Mouse (Mus musculus) liver, embryonic 12.5 days (tissue): ENCODE results near the gene 9530053A07Rik. TPM values are rescaled to one million over a fixed set of nuclear protein-coding genes. Genes with fewer than 3 reads are reported as not detected.
"Not testable (repeated sequence)": the region's sequence is repeated elsewhere in the genome, so short reads cannot be mapped to it uniquely, and the experiment has no call there.

ENCODE experiments used
- ATAC-seq: fragments of 200-750 bp; cut with Nextera tagmentation; 2 replicates; pipeline ENCODE4 v1.8.0; 2017; ENCODE audit warnings: moderate number of reproducible peaks, mild to moderate bottlenecking, moderate library complexity
- H3K27ac ChIP-seq: fragments of 300-500 bp; sonication (generic); 2 replicates; pipeline ENCODE4 v1.5.1; 2016; ENCODE audit warnings: mild to moderate bottlenecking
- H3K27me3 ChIP-seq: fragments of 300-500 bp; sonication (generic); replicated peaks from 2 replicates; pipeline ENCODE4 v1.6.1; 2016; ENCODE audit warnings: mild to moderate bottlenecking, moderate library complexity
- H3K36me3 ChIP-seq: fragments of 300-500 bp; sonication (generic); 2 replicates; pipeline ENCODE4 v1.6.1; 2016; ENCODE audit warnings: mild to moderate bottlenecking, moderate library complexity
- H3K4me1 ChIP-seq: fragments of 300-500 bp; sonication (generic); 2 replicates; pipeline ENCODE4 v1.6.1; 2016
- H3K4me2 ChIP-seq: fragments of 300-500 bp; sonication (generic); 2 replicates; pipeline ENCODE4 v1.6.1; 2016; ENCODE audit warnings: mild to moderate bottlenecking, moderate library complexity
- H3K4me3 ChIP-seq: fragments of 300-500 bp; sonication (generic); 2 replicates; pipeline ENCODE4 v1.5.1; 2016; ENCODE audit warnings: mild to moderate bottlenecking, moderate library complexity
- H3K9ac ChIP-seq: fragments of 300-500 bp; sonication (generic); 2 replicates; pipeline ENCODE4 v1.6.1; 2016; ENCODE audit warnings: mild to moderate bottlenecking, moderate library complexity
- H3K9me3 ChIP-seq: fragments of 300-500 bp; sonication (generic); replicated peaks from 2 replicates; pipeline ENCODE4 v1.6.1; 2016; ENCODE audit warnings: mild to moderate bottlenecking, moderate library complexity
- WGBS: fragments of 180-500 bp; shearing (Covaris S2); methylation state at CpG from one replicate; pipeline ENCODE4 v1.1.7; 2016; ENCODE audit not compliant: insufficient replicate concordance; 5-methylcytosine and 5-hydroxymethylcytosine counted together
- polyA plus RNA-seq: library from polyadenylated mRNA; unstranded; fragments of >200 nt; fragmentation: Nextera tagmentation; extraction: Ambion mirVana; gene quantifications from 2 replicates; pipeline ENCODE4 v1.2.1, GENCODE M21; 2016

Gene 9530053A07Rik
- polyA plus RNA-seq, 1 experiment from 2014 or later: 0.01 TPM

DNA sequence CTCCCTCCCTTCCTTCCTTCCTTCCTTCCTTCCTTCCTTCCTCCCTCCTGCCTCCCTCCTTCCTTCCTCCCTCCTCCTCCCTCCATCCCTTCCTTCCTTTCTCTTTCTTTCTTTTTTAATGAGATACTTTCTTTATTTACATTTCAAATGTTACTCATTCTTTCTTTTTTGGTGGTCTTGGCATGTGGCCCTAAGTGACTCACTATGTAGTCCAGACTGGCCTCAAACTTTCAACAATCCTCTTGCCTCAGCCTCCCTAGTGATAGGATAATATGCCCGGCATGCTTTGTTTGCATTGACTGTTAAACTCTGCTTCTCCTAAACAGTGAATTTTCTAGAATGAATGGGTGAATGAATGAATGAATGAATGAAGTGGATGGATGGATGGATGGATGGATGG lies 20.6 kb downstream of the 9530053A07Rik start:
- Histone ChIP-seq H3K4me2 (no peak overlapping the region), H3K27ac (no peak overlapping the region), H3K9ac (no peak overlapping the region), H3K27me3 (0 out of 2 replicates have a peak, but pooled peaks cover 6% of the 10 kb centered on the region), H3K9me3 (no peaks in the 10 kb centered on the region), H3K4me3 (no peak overlapping the region), H3K4me1 (no peaks in the 10 kb centered on the region), H3K36me3 (no peaks in the 10 kb centered on the region)
- ATAC-seq: no peak
- WGBS: 64% methylated on average over 1 of the region's 1 CpGs

DNA sequence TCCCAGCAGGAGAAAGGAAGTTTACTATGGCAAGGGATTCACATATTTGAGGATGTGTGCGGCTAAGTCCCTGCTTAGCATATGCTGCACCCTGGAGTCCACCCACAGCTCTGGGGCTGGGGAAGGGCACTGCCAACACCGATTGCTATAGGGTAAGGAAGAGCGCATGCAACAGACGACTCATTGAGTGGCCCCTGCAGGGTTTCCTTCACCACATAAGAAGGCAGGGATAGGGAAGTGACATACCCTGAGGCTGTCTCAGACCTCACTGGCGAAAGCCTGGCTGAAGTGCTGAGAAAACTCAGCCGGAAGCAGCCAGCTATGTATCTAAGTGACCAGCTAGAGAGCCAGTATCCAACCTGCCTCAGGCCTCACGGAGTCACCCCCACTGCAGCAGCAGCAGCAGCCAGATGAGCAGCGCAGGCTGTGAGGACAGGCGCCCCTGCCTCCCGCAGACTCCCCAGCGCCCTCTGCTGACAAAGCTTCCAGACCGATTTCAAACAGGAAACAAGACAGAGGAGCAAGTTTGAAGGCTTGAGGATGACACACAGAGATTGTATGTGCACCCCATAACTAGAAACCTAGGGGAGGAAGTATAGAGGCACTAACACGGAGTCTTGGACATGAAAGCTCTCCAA lies 22.4 kb downstream of the 9530053A07Rik start:
- H3K4me1 ChIP-seq: no peaks in the 10 kb centered on the region
- WGBS: 10% methylated on average over 13 of the region's 13 CpGs
- no peak overlapping the region for H3K4me3 ChIP-seq
- H3K36me3 ChIP-seq: no peaks in the 10 kb centered on the region
- H3K27ac ChIP-seq: no peak overlapping the region
- no peaks in the 10 kb centered on the region for H3K9me3 ChIP-seq
- no peak overlapping the region for H3K9ac ChIP-seq
- H3K27me3 ChIP-seq: 0 out of 2 replicates have a peak, but pooled peaks cover 3% of the 10 kb centered on the region
- H3K4me2 ChIP-seq: no peak overlapping the region
- ATAC-seq: no peak

DNA sequence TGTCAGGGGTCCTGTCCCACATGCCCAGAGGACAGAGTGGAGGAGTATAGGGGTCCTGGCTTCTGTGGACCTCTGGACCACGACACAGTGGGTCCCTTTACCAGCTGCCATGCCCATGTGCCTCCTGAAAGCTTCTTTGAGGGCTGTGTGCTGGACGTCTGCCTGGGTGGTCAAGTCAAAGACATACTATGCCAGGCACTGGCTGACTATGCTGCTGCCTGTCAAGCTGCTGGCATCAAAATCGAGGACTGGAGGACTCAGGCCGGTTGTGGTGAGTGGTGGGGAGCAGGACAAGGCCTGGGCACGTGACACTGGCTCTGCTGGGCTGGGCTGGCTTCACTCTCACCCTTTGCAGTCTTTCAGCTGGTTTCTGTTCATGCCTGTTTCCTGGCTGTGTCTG lies 24.3 kb downstream of the 9530053A07Rik start:
- ATAC-seq: not testable (repeated sequence)
- WGBS: 27% methylated on average over 5 of the region's 5 CpGs

DNA sequence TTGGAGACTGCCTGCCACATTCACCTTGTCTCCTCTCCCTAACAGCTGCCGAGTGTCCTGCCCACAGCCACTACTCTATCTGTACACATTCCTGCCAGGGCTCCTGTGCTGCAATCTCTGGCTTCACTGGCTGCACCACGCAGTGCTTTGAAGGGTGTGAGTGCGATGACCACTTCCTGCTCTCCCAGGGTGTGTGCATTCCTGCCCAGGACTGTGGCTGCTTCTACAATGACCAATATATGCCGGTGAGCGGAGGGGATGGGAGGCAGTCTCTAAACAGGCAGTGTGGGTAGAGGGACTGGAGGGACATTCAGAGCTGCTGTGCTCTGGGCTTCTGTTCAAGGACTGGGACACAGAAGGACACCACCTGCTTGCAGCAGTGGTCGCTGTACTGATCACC lies 30.0 kb downstream of the 9530053A07Rik start:
- 34% methylated on average over 6 of the region's 6 CpGs for WGBS
- no peaks in the 10 kb centered on the region for H3K4me1 ChIP-seq
- no peak for ATAC-seq
- no peak overlapping the region for H3K27ac ChIP-seq
- no peak overlapping the region for H3K4me2 ChIP-seq
- H3K9ac ChIP-seq: no peak overlapping the region
- no peaks in the 10 kb centered on the region for H3K9me3 ChIP-seq
- no peaks in the 10 kb centered on the region for H3K36me3 ChIP-seq
- H3K4me3 ChIP-seq: no peak overlapping the region
- peaks cover 13% of the 10 kb centered on the region; the same call in 1 of the 2 replicates for H3K27me3 ChIP-seq

More for the DNA sequence above, 24.3 kb downstream of the 9530053A07Rik start:
- H3K27ac ChIP-seq, H3K4me2 ChIP-seq, H3K9me3 ChIP-seq, H3K4me1 ChIP-seq, H3K27me3 ChIP-seq, H3K36me3 ChIP-seq, H3K9ac ChIP-seq, H3K4me3 ChIP-seq: not testable (repeated sequence)

GRCm38 (mm10) chr7:28159893-28160292 lies 30.6 kb downstream of the 9530053A07Rik start:
- Histone ChIP-seq H3K4me1 (no peaks in the 10 kb centered on the region), H3K27me3 (peaks cover 13% of the 10 kb centered on the region; the same call in 1 of the 2 replicates), H3K4me3 (no peak overlapping the region), H3K4me2 (no peak overlapping the region), H3K27ac (no peak overlapping the region), H3K9ac (no peak overlapping the region), H3K9me3 (no peaks in the 10 kb centered on the region), H3K36me3 (no peaks in the 10 kb centered on the region)
- 60% methylated on average over 3 of the region's 3 CpGs for WGBS
- no peak for ATAC-seq

GRCm38 (mm10) chr7:28161163-28161749 lies 32.0 kb downstream of the 9530053A07Rik start:
- 42% methylated on average over 9 of the region's 9 CpGs for WGBS
- H3K27me3 ChIP-seq: peaks cover 13% of the 10 kb centered on the region; the same call in 1 of the 2 replicates
- H3K36me3 ChIP-seq: no peaks in the 10 kb centered on the region
- ATAC-seq: no peak
- H3K4me3 ChIP-seq: no peak overlapping the region
- no peak overlapping the region for H3K4me2 ChIP-seq
- H3K27ac ChIP-seq: no peak overlapping the region
- no peak overlapping the region for H3K9ac ChIP-seq
- H3K9me3 ChIP-seq: peaks cover 7% of the 10 kb centered on the region
- no peaks in the 10 kb centered on the region for H3K4me1 ChIP-seq

DNA sequence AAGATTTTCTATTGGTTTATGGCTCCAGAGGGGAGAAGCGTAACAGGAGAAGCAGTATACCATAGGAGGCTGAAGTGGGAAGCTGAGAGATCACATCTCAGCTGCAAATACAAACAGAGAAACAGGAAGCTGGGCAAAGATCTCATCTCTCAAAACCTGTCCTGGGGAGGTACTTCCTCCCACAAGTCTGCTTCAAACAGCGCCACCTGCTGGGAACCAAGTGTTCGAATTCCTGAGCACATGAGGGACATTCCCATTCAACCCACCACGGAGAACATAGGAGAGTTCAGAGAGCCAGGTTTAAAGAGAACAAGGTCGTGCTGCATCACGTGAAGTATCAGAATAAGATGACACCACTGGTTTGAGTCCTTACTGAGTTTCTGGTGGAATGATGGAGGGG lies 36.1 kb downstream of the 9530053A07Rik start:
- Histone ChIP-seq H3K36me3 (no peaks in the 10 kb centered on the region), H3K27ac (no peak overlapping the region), H3K4me2 (no peak overlapping the region), H3K9ac (no peak overlapping the region), H3K4me1 (peaks cover 13% of the 10 kb centered on the region), H3K9me3 (peaks cover 7% of the 10 kb centered on the region), H3K4me3 (no peak overlapping the region), H3K27me3 (peaks cover 4% of the 10 kb centered on the region; the same call in 1 of the 2 replicates)
- WGBS: 65% methylated on average over 6 of the region's 6 CpGs
- no peak for ATAC-seq

DNA sequence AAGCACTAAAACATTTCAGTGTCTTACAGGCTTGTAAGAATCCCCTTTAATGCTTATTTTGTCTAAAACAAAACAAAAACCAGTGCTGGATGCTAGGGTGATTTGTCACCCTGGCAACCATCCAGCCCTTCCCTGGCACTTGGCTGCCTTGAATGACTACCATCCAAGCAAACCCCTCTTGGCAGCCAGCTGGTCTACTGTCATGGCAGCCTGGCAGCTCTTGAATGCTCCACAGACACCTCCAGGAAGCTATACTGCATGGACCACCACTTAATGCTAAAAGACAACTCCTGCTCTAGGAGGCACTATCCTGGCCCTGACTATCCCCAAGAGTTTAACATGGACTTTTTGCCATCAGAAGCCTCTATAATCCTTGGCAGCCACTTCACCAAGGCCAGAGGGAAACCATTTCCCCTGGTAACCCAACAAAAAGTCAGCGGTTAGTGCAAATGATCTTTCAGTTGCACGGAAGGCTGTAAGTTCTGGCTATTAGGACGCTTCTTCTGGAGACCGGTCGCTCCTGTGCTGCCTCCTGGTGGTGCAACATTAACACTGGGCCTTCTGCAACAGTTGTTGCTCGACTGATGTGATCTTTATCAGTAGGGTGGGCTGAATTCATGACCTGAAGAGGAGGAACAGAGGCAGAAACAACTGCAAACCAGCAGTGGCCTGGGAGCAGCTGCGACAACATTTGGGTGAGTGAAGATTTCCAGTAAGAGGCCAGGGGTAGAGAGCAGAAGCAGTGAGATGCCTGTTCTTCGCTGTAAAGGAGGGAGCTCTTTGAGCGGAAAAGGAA lies 39.3 kb downstream of the 9530053A07Rik start:
- ATAC-seq: peak; percentile 37; the same call in 1 of the 2 replicates
- peak overlapping the region; percentile 90 for H3K4me3 ChIP-seq
- H3K36me3 ChIP-seq: no peaks in the 10 kb centered on the region
- 6% methylated on average over 9 of the region's 9 CpGs for WGBS
- H3K9me3 ChIP-seq: peaks cover 7% of the 10 kb centered on the region
- H3K27me3 ChIP-seq: no peaks in the 10 kb centered on the region
- peak overlapping the region; percentile 84 for H3K9ac ChIP-seq
- H3K27ac ChIP-seq: peak overlapping the region; percentile 92
- peak overlapping the region; percentile 99 for H3K4me2 ChIP-seq
- H3K4me1 ChIP-seq: peaks cover 43% of the 10 kb centered on the region

- peak; percentile 86 for ATAC-seq
- H3K27ac ChIP-seq: peak within 1 kb of the TSS; percentile 92
- H3K27me3 ChIP-seq: no peaks in the 10 kb centered on the region
- peaks cover 45% of the 10 kb centered on the region for H3K4me1 ChIP-seq
- H3K9me3 ChIP-seq: peaks cover 7% of the 10 kb centered on the region
- peaks cover 9% of the 10 kb centered on the region for H3K36me3 ChIP-seq
- under 1% methylated on average over 80 of the region's 80 CpGs for WGBS
- peak within 1 kb of the TSS; percentile 90 for H3K4me3 ChIP-seq
- H3K4me2 ChIP-seq: peak within 1 kb of the TSS; percentile 99
- H3K9ac ChIP-seq: peak within 1 kb of the TSS; percentile 84
Measured at GRCm38 (mm10) chr7:28169489-28170422, 40.5 kb downstream of the 9530053A07Rik start, which contains the start of gene Fbl. Gene Fbl (plus strand): TSS chr7:28169710.

GRCm38 (mm10) chr7:28175358-28175757 lies 46.1 kb downstream of the 9530053A07Rik start:
- Histone ChIP-seq H3K9ac (peak overlapping the region; percentile 17; the same call in 1 of the 2 replicates), H3K27me3 (no peaks in the 10 kb centered on the region), H3K27ac (no peak overlapping the region), H3K4me2 (no peak overlapping the region), H3K36me3 (peaks cover 52% of the 10 kb centered on the region), H3K4me3 (no peak overlapping the region), H3K4me1 (peaks cover 41% of the 10 kb centered on the region), H3K9me3 (no peaks in the 10 kb centered on the region)
- 71% methylated on average over 4 of the region's 4 CpGs for WGBS
- no peak for ATAC-seq

DNA sequence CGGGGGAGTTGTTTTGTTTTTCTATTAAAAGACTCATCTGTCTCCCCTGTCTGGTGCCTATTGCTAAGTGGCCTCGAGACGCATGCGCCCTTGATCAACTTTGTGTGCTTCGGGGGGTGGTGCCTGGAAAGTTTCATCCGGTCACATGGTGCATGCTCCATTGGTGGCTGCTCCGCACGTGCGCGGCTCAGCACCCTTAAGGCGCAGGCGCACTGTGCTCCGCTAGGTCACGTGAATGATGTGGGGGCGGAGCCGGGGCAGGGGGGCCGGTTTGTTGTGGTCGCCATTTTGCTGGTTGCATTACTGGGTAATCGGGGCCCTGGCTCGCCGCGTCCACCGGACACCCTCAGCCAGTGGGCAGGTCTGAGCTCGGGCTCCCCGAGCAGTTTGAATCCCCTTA lies 50.0 kb downstream of the 9530053A07Rik start, which contains the start of gene Dyrk1b:
Gene Dyrk1b, plus strand, starts transcription at position 242 of the 400 bp plus-strand sequence.
- Histone ChIP-seq H3K27ac (peak within 1 kb of the TSS; percentile 90), H3K36me3 (peaks cover 81% of the 10 kb centered on the region), H3K4me1 (peaks cover 22% of the 10 kb centered on the region), H3K4me2 (peak within 1 kb of the TSS; percentile 100), H3K9ac (peak within 1 kb of the TSS; percentile 85), H3K4me3 (peak within 1 kb of the TSS; percentile 92), H3K9me3 (no peaks in the 10 kb centered on the region), H3K27me3 (no peaks in the 10 kb centered on the region)
- under 1% methylated on average over 25 of the region's 25 CpGs for WGBS
- peak; percentile 80 for ATAC-seq
